Mouse (Mus musculus): Measurements from ENCODE around the gene Lbp.

- TF ChIP-seq USF1 (IDR thresholded peaks at IDR 0.05; ENCODE audit: low read depth): no peak
- no peak for TF ChIP-seq CTCF (IDR thresholded peaks at IDR 0.05; ENCODE audit: control insufficient read depth, insufficient read depth, insufficient read length)
- no peak for TF ChIP-seq MYOD1 (IDR thresholded peaks at IDR 0.05; ENCODE audit: control insufficient read depth, insufficient read length, low read depth)
- TF ChIP-seq MAX (IDR thresholded peaks at IDR 0.05): no peak
- no peak for TF ChIP-seq CEBPB (IDR thresholded peaks at IDR 0.05; ENCODE audit: low read depth)
- TF ChIP-seq MYOG (IDR thresholded peaks at IDR 0.05; ENCODE audit: control insufficient read depth, extremely low read depth, insufficient read length): no peak
These were observed 30.9 kb upstream of the Lbp start for GRCm38 (mm10) chr2:158275349-158275748.
